Mouse (Mus musculus) G1E (cell line): ENCODE measurements at regions not wholly inside any gene's neighbourhood (a gene's known extent, or its start where the extent isn't known, plus 50 kb on each side); places are given as distances from the start of the nearest gene placed in this dataset.

ENCODE experiments used
- CTCF ChIP-seq: IDR thresholded peaks from 2 replicates; pipeline ENCODE4 v1.5.1; 2012; ENCODE audit warnings: low read depth, low read length, inconsistent platforms, mixed read lengths
- GATA1 ChIP-seq: IDR thresholded peaks from 2 replicates; pipeline ENCODE4 v1.6.1; 2012; ENCODE audit warnings: borderline replicate concordance, low read length, inconsistent platforms, mixed read lengths

- TF ChIP-seq CTCF (no peak), GATA1 (no peak)
Observed at GRCm38 (mm10) chr5:45198408-45198807, 251.6 kb downstream of the Qdpr start.
